Mouse (Mus musculus) retina, embryonic 14.5 days (tissue): ENCODE results near the gene Olfr575.

Experiments
- DNase-seq: peaks from one replicate; pipeline ENCODE4 v3.0.0-alpha.2; 2015; ENCODE audit warnings: low spot score

Gene Olfr575

DNA sequence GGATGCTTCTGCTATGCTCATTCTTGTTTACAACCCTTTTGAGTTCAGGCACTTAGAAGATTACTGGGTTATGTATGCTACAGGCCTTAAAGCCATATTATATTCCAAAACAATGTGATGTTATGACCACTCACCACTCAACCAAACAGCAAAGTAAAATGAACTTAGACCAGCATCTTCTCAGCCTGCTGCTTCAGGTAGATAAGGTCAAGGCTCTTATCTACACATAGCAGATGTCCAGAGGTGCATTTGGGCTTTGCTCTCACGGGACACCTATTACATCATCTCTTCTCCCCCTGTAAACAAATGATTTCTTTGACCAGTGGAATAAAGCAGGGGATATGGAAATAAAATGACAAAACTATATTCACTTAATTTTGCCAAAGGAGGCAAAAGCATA is at the start of gene Olfr575:
TSS of gene Olfr575 (minus strand) at position 183 of the 400 bp plus-strand sequence.
- DNase-seq: no peak

DNA sequence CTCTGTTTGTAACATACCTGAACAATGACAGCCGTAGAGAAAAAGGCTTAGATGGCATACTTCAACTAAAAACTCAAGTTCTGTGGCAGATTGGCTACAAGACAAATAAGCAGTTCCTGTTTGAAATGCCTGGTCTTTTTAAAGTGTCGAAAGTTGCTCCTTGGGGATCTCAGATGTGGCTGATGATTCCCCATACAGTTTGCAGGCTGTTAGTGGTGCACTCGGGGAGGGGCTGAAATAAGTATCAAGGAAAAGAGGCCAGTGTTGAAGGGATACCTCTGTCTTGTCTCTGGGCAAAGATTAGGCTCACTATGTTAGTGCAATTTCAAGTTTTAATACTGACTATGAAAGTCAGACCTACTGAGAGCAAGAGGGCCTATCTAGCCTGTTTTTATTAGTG is 30.6 kb upstream of the Olfr575 start, which contains the start of gene Olfr578:
TSS of gene Olfr578 (minus strand) at position 101 of the 400 bp plus-strand sequence.
- DNase-seq: no peak

DNA sequence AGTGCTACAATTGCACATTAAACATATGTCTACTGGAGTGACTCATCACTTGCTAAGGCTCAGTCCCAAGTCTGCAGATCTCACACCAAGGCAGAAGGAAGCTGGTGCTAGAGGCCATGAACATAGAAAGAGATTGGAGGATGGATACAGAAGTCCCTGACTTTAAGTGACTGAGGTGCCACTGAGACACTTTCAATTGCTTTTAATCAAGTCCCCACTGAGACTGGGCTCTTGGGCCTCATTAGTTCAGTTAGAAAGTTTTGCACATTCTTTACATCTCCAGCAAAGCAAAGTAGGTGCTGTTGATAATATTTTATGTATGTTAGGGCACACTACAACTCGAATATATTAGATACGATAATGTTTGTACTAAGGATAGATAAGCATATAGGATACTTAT is 17.3 kb upstream of the Olfr575 start, which contains the start of gene Olfr577:
TSS of gene Olfr577 (minus strand) at position 101 of the 400 bp plus-strand sequence.
- no peak for DNase-seq

DNA sequence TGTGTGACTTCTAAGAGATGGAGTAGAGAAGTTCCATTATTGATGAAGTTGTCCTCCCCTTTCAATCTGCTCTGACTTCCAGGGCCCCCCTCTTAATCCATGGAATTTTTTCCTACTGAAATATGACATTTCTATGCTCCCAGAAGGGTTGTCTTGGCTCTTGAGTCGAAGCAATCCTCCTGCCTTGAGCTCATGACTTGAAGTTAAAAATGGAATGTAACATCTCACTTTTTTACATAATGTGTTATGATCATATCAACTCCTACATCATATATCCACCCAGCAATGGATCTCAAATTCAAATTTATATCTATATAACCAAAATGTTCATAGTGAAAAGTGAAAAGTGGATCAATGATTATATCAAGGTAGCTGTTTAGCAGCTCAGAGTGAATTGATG is 15.8 kb upstream of the Olfr575 start:
- DNase-seq: no peak

DNA sequence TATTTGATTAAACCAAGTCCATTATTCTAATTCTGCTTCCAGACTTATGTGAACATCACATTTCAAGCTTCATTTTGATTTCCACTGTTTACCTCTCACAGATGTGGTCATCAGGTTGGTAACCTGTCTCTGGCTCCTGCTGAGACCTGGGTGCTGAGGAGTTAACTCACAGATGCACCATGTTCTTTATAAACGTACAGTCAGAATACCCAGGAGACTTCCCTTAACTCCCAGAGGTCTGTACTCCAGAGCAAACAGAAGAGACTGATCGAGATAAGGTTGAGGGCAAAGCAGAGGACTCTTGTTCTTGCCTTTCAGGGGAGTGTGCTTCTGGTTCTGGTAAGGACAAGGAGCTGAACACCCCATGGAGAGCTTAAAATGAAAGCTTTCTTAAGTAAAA is 3.8 kb upstream of the Olfr575 start, which contains the start of gene Olfr576:
TSS of gene Olfr576 (plus strand) at position 301 of the 400 bp plus-strand sequence.
- no peak for DNase-seq

DNA sequence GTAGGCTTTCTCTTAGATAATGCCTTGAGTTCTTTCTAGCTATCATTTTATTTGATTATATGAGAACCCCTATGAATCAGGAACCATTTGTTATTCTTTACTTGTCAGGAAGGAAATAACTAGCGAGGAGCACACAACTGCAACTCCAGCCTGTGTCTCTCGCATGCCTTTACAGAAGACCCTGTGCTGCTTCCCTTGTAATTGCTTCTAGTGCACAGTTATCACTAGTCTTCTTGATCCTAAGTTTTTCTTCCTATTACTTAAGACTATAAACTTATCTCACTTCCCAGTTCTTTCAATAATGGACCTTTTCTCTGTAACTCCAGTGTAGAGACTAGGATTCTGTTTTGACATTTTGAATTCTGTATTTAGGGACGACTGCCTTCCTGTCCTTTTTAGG is 438 bp downstream of the Olfr575 start:
- DNase-seq: no peak

DNA sequence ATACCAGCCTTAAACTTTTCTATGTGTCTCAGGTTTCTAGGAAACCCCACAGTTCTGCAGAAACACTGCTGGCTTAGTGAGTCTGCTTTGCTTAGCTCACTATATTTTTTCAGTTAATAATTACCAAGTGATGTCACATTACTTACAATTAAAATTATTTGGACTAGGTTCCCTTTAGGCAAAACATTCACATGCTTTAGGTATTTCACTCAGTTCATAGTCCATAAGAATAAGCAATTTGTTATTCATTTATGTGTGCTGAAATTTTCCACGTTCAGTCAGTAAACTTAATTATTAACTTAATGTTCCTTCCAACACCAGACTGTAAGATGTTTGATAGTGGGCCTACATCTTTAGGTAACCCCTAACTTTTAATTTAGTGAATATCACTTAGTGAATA is 7.8 kb downstream of the Olfr575 start:
- no peak for DNase-seq

DNA sequence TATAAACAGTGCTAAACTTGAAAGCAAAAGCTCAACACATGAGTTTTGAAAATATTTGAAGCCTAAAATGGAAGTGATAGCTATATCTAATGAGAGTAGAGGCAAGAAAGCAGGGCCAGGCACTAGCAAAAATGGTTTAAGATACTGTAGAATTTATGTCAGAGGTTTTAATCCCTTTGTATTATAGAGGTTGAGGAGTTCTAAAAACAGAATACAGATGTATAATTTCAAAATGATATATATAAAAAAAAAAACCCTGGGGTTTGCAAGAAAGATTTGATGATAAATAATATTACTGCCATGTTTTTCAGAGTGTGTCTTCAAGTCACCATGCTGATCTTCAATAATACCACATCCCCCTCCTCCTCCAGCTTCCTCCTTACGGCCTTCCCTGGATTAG is 10.4 kb downstream of the Olfr575 start, which contains the start of gene Olfr574:
TSS of gene Olfr574 (plus strand) at position 301 of the 400 bp plus-strand sequence.
- DNase-seq: no peak

DNA sequence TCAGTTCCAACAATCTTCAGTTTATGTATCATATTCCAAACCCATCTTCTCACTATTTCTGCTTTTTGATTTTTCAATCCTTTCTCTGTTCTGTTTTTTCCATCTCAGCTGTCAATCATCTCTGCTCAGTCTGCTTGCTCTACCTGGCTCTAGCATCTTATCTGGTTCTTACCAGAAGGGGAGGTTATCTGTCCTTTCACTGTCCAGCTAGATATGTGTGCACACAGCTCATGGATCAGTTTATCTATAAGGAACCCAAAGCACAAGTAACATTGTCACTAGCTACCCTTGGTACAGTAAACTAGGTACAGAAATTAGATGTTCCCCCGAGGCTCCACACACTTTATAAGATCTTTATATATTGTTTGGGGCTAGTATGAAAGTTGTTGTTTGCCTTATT is 15.2 kb downstream of the Olfr575 start:
- no peak for DNase-seq

DNA sequence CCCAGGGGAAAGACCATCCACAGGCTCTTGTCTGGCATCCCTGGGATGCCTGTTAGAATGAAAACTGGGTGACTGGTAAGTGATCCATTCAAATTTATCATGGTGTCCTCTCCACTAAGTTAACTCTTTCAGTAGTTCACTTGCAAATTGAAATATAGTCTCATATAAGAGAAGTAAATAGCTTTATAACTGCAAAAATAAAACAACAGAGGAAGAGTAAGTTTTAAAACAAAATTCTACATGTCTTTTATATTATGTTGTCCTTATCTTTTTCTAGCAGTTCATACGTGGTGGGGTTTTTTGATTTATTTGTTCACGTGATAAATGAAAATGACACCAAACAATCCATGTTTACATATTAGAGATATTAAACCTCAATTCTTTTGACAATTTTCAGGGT is 16.1 kb downstream of the Olfr575 start, which contains the start of gene Olfr573-ps1:
TSS of gene Olfr573-ps1 (minus strand) at position 101 of the 400 bp plus-strand sequence.
- no peak for DNase-seq

DNA sequence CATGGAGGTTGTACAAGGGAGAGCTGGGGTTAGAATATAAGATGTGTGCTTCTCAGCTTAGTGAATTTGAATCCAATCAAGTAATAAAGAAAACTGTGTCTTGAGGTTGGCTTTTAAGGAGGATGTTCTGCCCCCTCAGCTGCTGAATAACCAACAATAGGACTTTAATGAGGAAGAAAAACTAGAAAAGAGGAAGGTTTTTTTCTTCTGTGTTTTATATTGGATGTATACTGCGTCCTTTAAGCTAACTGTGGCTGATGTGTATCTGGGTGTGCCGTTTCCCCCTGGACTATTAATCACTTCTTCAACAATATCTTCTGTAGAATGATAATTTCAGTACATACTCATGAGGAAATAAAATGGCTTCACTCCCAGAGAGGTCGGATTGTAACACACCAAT is 31.5 kb downstream of the Olfr575 start:
- no peak for DNase-seq

DNA sequence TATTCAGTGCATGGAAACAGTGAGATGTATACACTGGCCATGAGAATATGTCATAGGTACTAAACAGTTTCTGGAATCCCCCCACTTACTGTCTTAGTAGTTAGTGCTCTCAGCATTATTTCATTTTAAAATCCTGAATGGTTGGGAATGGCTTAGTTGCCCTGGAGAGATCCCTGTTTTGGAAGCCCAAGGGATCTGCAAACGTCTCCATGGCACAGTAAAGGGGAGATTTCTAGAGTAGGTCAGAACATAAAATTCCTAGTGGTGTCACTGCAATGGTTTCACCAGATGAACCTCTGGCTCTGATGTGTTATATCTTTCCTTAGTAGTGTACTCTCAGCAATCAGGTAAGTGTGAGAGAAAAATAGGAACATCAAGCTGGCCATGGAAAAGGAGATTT is 34.5 kb downstream of the Olfr575 start, which contains the start of gene Olfr572:
TSS of gene Olfr572 (plus strand) at position 301 of the 400 bp plus-strand sequence.
- DNase-seq: no peak

DNA sequence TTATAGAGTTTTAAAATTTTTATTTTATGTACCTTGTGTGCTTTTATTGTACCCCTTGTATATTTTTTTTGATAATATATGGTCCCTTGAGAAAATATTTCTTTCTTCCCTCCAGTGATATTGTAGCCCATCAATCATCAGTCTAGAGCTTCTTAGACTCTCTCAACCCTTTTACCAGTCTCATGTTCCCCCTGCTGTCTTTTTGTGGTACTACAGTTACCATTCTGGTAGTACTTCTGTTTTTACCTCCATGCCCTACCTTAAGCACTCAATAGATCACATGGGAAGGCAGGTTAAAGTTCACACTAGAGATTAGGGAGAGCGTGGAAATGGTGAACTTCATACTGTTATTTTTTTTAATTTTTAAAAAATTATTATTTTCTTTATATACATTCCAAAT is 38.9 kb downstream of the Olfr575 start:
- peak; percentile 88 for DNase-seq

DNA sequence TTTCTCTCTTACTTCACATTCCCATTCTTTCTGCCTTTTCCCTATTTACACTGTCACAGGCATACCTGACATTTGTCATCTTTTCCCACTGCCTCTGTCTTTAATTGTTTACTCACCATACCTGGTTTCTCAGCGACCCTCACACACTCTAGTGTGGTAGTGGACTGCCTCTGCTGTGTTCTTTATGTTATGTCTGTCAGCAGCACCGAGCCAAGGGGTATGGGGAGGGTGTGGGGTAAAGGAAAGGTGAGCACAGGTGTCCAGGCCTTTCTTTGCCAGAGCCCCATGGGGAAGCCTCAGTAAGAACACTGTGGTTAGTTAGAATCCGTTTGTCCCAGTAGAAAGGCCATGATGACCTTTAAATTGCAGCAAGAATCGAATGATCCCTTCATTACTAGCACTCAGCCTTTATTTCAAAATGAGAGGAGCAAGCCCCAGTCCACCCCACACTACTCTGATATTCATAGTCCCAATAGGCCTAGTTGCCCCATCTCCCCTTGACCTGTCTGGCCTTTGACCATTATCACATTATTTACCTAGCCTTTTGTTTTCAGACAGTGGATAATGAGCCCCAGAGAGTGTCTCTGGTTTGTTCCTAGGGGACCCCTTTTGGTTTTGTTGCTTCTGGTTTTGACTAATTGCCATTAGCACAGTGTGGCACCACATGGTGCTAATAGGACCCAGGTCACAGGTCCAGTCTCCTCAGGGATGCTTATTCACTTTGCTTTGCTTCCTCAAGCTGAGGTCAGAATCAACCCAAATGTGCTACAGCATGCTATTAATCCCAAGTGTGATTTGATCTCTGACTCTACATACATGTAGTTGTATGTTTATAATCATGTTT is 41.3 kb downstream of the Olfr575 start, which contains the start of gene Olfr571:
TSS of gene Olfr571 (minus strand) at position 505 of the 844 bp plus-strand sequence.
- no peak for DNase-seq

DNA sequence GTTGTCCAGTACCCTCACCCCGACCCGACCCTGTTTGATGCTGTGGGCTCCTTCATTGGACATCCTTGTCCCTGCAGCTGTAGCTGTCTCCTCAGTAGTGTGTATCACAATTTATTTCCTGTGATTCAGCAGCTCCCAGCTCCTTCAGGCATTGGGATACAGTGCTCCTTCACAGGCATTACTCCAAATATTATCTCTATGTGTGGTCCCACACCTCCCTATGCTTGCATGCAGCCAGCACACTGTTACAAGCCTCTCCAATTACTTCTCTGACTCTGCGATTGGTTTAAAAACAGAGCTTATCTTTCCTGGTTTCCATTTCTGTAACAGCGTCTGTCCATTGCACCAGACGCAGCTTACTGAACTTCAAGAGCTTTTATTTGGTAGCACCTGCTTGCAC is 42.2 kb downstream of the Olfr575 start:
- no peak for DNase-seq

DNA sequence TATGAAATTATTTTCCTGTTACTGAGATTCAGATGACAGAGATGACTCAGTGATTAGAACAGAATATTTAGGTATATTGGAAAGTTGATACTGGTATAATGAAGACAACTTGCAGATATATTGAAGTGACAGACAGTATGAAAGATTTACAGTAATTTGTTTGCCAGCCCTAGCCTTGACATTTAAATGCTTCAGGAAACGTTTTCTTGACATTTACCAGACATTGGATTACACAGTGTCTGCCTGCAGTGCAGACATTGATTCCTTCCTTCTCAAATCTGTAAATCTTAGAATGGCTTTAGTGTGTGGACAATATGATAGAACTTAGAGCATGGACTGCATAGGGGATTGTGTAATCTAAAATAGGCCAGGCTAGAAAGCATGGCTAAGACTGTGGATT is 43.3 kb downstream of the Olfr575 start:
- no peak for DNase-seq
